Mouse (Mus musculus) CH12.LX (cell line): ENCODE data around the gene March4.

ENCODE experiments used
- BHLHE40 ChIP-seq: IDR thresholded peaks from 2 replicates; pipeline ENCODE4 v1.6.1; 2011; ENCODE audit warnings: mild to moderate bottlenecking, low read depth, low read length, improper control_type of control experiment
- CHD2 ChIP-seq: IDR thresholded peaks from 2 replicates; pipeline ENCODE4 v1.6.1; 2011; ENCODE audit warnings: low read length, improper control_type of control experiment
- CTCF ChIP-seq, 2 experiments: IDR thresholded peaks in 1 of 2; conservative IDR thresholded peaks in 1 of 2; 2 replicates each; pipeline ENCODE4 v1.5.1; 2011 to 2012; ENCODE audit warnings: low read depth in 2 of 2, low read length in 2 of 2, improper control_type of control experiment in 1 of 2, inconsistent platforms in 1 of 2, mild to moderate bottlenecking in 1 of 2, moderate library complexity in 1 of 2
- EP300 ChIP-seq: IDR thresholded peaks from 2 replicates; pipeline ENCODE4 v1.6.1; 2011; ENCODE audit warnings: low read length, improper control_type of control experiment
- IRF4 ChIP-seq: IDR thresholded peaks from 2 replicates; pipeline ENCODE4 v1.6.1; 2014; ENCODE audit warnings: low read depth, mild to moderate bottlenecking, inconsistent platforms, low read length, improper control_type of control experiment
- NRF1 ChIP-seq: IDR thresholded peaks from 2 replicates; pipeline ENCODE4 v1.6.1; 2014; ENCODE audit warnings: low read depth, mild to moderate bottlenecking, inconsistent platforms, low read length, improper control_type of control experiment, moderate library complexity
- POLR2A ChIP-seq: IDR thresholded peaks from 2 replicates; pipeline ENCODE4 v1.6.1; 2011; ENCODE audit warnings: low read depth, mild to moderate bottlenecking, improper control_type of control experiment, low read length
- POLR2AphosphoS2 ChIP-seq: IDR thresholded peaks from 2 replicates; pipeline ENCODE4 v1.6.1; 2011; ENCODE audit warnings: low read depth, low read length, improper control_type of control experiment
- TBP ChIP-seq: conservative IDR thresholded peaks from 2 replicates; pipeline ENCODE4 v1.6.1; 2011; ENCODE audit warnings: low read depth, low read length, improper control_type of control experiment
- TCF12 ChIP-seq: IDR thresholded peaks from 2 replicates; pipeline ENCODE4 v1.6.1; 2014; ENCODE audit warnings: low read depth, mild to moderate bottlenecking, inconsistent platforms, low read length, improper control_type of control experiment
- USF1 ChIP-seq: IDR thresholded peaks from 2 replicates; pipeline ENCODE4 v1.6.1; 2014; ENCODE audit warnings: low read depth, mild to moderate bottlenecking, inconsistent platforms, low read length, improper control_type of control experiment
- USF2 ChIP-seq: conservative IDR thresholded peaks from 2 replicates; pipeline ENCODE4 v1.6.1; 2011; ENCODE audit warnings: low read depth, low read length, improper control_type of control experiment
- ZNF384 ChIP-seq: IDR thresholded peaks from 2 replicates; pipeline ENCODE4 v1.6.1; 2012; ENCODE audit warnings: low read depth, low read length, improper control_type of control experiment, inconsistent platforms

DNA sequence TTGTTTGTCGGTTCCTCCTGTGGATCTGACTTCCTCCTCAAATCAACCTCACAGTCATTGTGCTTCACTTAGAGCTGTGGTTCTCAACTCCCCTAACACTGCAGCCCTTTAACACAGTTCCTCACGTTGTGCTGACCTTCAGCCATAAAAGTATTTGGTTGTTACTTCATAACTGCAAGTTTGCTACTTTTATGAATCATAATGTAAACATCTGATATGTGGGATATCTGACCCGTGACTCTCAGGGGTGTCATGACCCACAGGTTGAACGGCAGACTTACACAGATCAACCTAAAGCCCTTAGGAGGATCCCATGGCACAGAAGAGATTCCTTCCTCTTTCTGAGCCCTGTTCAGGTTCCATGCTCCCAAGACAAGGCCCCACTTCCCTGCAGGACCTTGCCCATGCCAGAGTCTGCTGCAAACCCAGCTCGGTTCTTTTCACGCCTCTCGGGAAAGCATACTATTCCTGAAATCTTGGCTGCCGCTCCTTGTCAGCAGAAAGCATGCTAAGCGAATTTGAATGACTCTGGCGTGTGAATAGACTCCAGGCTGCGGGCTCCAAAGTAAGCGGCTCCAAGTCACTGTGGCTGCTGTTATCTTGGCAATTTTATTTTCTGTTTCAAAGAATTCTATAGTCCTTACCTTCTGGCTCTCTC is 71.7 kb downstream of the March4 start:
- no peak for TF ChIP-seq POLR2A
- no peak for TF ChIP-seq CHD2
- TF ChIP-seq POLR2AphosphoS2, result no peak
- no peak for TF ChIP-seq TCF12
- TF ChIP-seq USF1, result no peak
- TF ChIP-seq EP300, result no peak
- TF ChIP-seq USF2, result no peak
- no peak for TF ChIP-seq NRF1
- no peak for TF ChIP-seq CTCF (conservative IDR thresholded peaks at IDR 0.05 in 1 of 2, IDR thresholded peaks at IDR 0.05 in 1 of 2; ENCODE audit: low read depth in 2 of 2, low read length in 2 of 2)
- no peak for TF ChIP-seq IRF4
- no peak for TF ChIP-seq BHLHE40
- TF ChIP-seq TBP, result no peak
- no peak for TF ChIP-seq ZNF384
